Mouse (Mus musculus) thymus, adult 2 months (tissue): ENCODE measurements at regions not wholly inside any gene's neighbourhood (a gene's known extent, or its start where the extent isn't known, plus 50 kb on each side); places are given as distances from the start of the nearest gene placed in this dataset.

Source experiments
- DNase-seq: peaks from one replicate; pipeline ENCODE4 v3.0.0; 2021
- H3K27ac ChIP-seq: fragments of 200-500 bp; 2 replicates; pipeline ENCODE4 v1.5.1; 2012; ENCODE audit warnings: low read length, control low read depth; ENCODE audit not compliant: control insufficient read depth, insufficient read depth
- H3K27me3 ChIP-seq: fragments of 200-500 bp; 2 replicates; pipeline ENCODE4 v1.6.1; 2012; ENCODE audit warnings: mild to moderate bottlenecking, low read length, moderate library complexity, mixed read lengths; ENCODE audit not compliant: control insufficient read depth, insufficient read depth
- H3K36me3 ChIP-seq: fragments of 200-500 bp; 2 replicates; pipeline ENCODE4 v1.6.1; 2012; ENCODE audit warnings: mild to moderate bottlenecking, low read length, moderate library complexity; ENCODE audit not compliant: control insufficient read depth, insufficient read depth
- H3K4me1 ChIP-seq: fragments of 200-500 bp; replicated peaks from 2 replicates; pipeline ENCODE4 v1.6.1; 2012; ENCODE audit warnings: low read length; ENCODE audit not compliant: control insufficient read depth, insufficient read depth
- H3K4me3 ChIP-seq: fragments of 200-500 bp; 2 replicates; pipeline ENCODE4 v1.5.1; 2012; ENCODE audit warnings: mild to moderate bottlenecking, low read length, control low read depth, moderate library complexity; ENCODE audit not compliant: control insufficient read depth, insufficient read depth
- CTCF ChIP-seq: fragments of 200-500 bp; IDR thresholded peaks from 2 replicates; pipeline ENCODE4 v1.5.1; 2012; ENCODE audit warnings: mild to moderate bottlenecking, control low read depth, low read length, moderate library complexity, borderline replicate concordance; ENCODE audit not compliant: control insufficient read depth, poor library complexity, insufficient read depth; ENCODE audit errors: extremely low read depth
- POLR2A ChIP-seq: fragments of 200-500 bp; IDR thresholded peaks from 2 replicates; pipeline ENCODE4 v1.6.1; 2012; ENCODE audit warnings: mild to moderate bottlenecking, low read length, control low read depth, moderate library complexity; ENCODE audit not compliant: control insufficient read depth, poor library complexity, insufficient read depth; ENCODE audit errors: extremely low read depth
- WGBS: fragments of 180-500 bp; shearing (Covaris S2); methylation state at CpG from one replicate; pipeline ENCODE4 v1.1.7; 2018; 5-methylcytosine and 5-hydroxymethylcytosine counted together

GRCm38 (mm10) chr15:36689881-36690280 is 317.7 kb downstream of the Zfp706 start:
- 87% methylated on average over 7 of the region's 7 CpGs for WGBS
- no peak overlapping the region for H3K4me3 ChIP-seq
- peaks cover 7% of the 10 kb centered on the region for H3K4me1 ChIP-seq
- DNase-seq, result no peak
- no peaks in the 10 kb centered on the region for H3K27me3 ChIP-seq
- TF ChIP-seq POLR2A, result no peak
- no peak for TF ChIP-seq CTCF
- no peak overlapping the region for H3K27ac ChIP-seq
- no peaks in the 10 kb centered on the region for H3K36me3 ChIP-seq

GRCm38 (mm10) chr15:36689301-36689700 is 318.3 kb downstream of the Zfp706 start:
- Histone ChIP-seq H3K27ac (no peak overlapping the region), H3K4me3 (no peak overlapping the region), H3K27me3 (no peaks in the 10 kb centered on the region), H3K4me1 (peaks cover 10% of the 10 kb centered on the region), H3K36me3 (no peaks in the 10 kb centered on the region)
- no peak for DNase-seq
- 86% methylated on average over 3 of the region's 3 CpGs for WGBS
- TF ChIP-seq POLR2A (no peak), CTCF (no peak)

- H3K36me3 ChIP-seq, result no peaks in the 10 kb centered on the region
- peak overlapping the region; percentile 22 for H3K4me3 ChIP-seq
- no peak overlapping the region for H3K27ac ChIP-seq
- WGBS, result 9% methylated on average over 17 of the region's 17 CpGs
- peak; percentile 41 for DNase-seq
- peaks cover 12% of the 10 kb centered on the region for H3K4me1 ChIP-seq
- TF ChIP-seq CTCF, result no peak
- TF ChIP-seq POLR2A, result no peak
- H3K27me3 ChIP-seq, result no peaks in the 10 kb centered on the region
Observed at GRCm38 (mm10) chr15:36688051-36688754, 319.4 kb downstream of the Zfp706 start.

- no peak for TF ChIP-seq POLR2A
- TF ChIP-seq CTCF, result no peak
Observed at GRCm38 (mm10) chr15:36684684-36685083, 322.9 kb downstream of the Zfp706 start.

GRCm38 (mm10) chr15:36682832-36683231 is 324.7 kb downstream of the Zfp706 start:
- DNase-seq, result no peak
- Histone ChIP-seq H3K27me3 (no peaks in the 10 kb centered on the region), H3K4me1 (peaks cover 5% of the 10 kb centered on the region; the same call in 1 of the 2 replicates), H3K27ac (no peak overlapping the region), H3K4me3 (no peak overlapping the region), H3K36me3 (no peaks in the 10 kb centered on the region)
- TF ChIP-seq POLR2A (no peak), CTCF (no peak)
- WGBS, result 87% methylated on average over 6 of the region's 6 CpGs

More at GRCm38 (mm10) chr15:36684684-36685083, 322.9 kb downstream of the Zfp706 start:
- H3K27ac ChIP-seq, result 0 out of 2 replicates have a peak overlapping the region, but pooled peaks have one; percentile 16
- no peaks in the 10 kb centered on the region for H3K27me3 ChIP-seq
- no peaks in the 10 kb centered on the region for H3K36me3 ChIP-seq
- H3K4me3 ChIP-seq, result no peak overlapping the region
- 38% methylated on average over 7 of the region's 7 CpGs for WGBS
- DNase-seq, result no peak
- peaks cover 12% of the 10 kb centered on the region for H3K4me1 ChIP-seq

GRCm38 (mm10) chr15:36682159-36682558 is 325.4 kb downstream of the Zfp706 start:
- Histone ChIP-seq H3K4me3 (no peak overlapping the region), H3K27me3 (no peaks in the 10 kb centered on the region), H3K36me3 (no peaks in the 10 kb centered on the region), H3K4me1 (peaks cover 5% of the 10 kb centered on the region; the same call in 1 of the 2 replicates), H3K27ac (no peak overlapping the region)
- 92% methylated on average over 5 of the region's 5 CpGs for WGBS
- DNase-seq, result no peak
- TF ChIP-seq POLR2A (no peak), CTCF (no peak)
